Mouse (Mus musculus): ENCODE data around the gene Spsb3. TPM values are rescaled to one million over a fixed set of nuclear protein-coding genes. Genes with fewer than 3 reads are reported as not detected.

Gene Spsb3
- polyA plus RNA-seq, 1 experiment, result 76.9 TPM

DNA sequence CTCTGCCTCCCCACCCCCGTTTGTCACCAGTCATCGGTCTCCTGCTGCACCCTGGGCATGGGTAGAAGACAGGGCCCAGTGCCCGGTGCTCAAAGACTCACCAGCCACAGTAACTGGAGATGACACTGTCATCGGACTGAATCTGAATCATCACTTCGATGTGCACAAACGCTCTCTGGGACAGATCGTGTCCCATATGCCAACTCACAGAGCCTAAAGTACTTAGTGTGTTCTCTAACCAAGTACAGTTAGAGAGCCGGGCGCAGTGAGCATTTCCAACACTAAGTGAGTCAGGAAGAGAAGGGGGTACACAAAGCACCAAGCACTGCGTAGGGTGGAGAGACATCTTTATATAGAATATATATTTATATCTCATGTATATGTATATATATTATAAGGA lies 18.5 kb upstream of the Spsb3 start:
- Histone ChIP-seq H3K27ac (ENCODE audit: insufficient read depth, low read length) (no peak overlapping the region), H3K4me3 (ENCODE audit: extremely low read depth, insufficient read depth, insufficient read length) (no peak overlapping the region), H3K27me3 (ENCODE audit: control insufficient read depth, insufficient read depth, low read length) (no peaks in the 10 kb centered on the region), H3K4me1 (ENCODE audit: control insufficient read depth, insufficient read depth, insufficient read length) (no peaks in the 10 kb centered on the region), H3K36me3 (ENCODE audit: control insufficient read depth, insufficient read depth, low read length) (peaks cover 19% of the 10 kb centered on the region)
- no peak for DNase-seq (ENCODE audit: low read depth in 1 of 2, low spot score in 2 of 2)
- 95% methylated on average over 10 of the region's 10 CpGs for WGBS
- TF ChIP-seq POLR2A (IDR thresholded peaks at IDR 0.05; ENCODE audit: low read depth, low read length), result no peak
- no peak for TF ChIP-seq CTCF (IDR thresholded peaks at IDR 0.05; ENCODE audit: extremely low read depth, insufficient read depth, insufficient read length, insufficient replicate concordance)

- TF ChIP-seq CTCF (IDR thresholded peaks at IDR 0.05; ENCODE audit: extremely low read depth, insufficient read depth, insufficient read length, insufficient replicate concordance) (no peak), POLR2A (IDR thresholded peaks at IDR 0.05; ENCODE audit: low read depth, low read length) (no peak)
- DNase-seq (ENCODE audit: low read depth in 1 of 2, low spot score in 2 of 2), result no peak
- WGBS, result 69% methylated on average over 4 of the region's 4 CpGs
- no peak overlapping the region for H3K27ac ChIP-seq (ENCODE audit: insufficient read depth, low read length)
- no peaks in the 10 kb centered on the region for H3K4me1 ChIP-seq (ENCODE audit: control insufficient read depth, insufficient read depth, insufficient read length)
- no peak overlapping the region for H3K4me3 ChIP-seq (ENCODE audit: extremely low read depth, insufficient read depth, insufficient read length)
- H3K36me3 ChIP-seq (ENCODE audit: control insufficient read depth, insufficient read depth, low read length), result no peaks in the 10 kb centered on the region
- H3K27me3 ChIP-seq (ENCODE audit: control insufficient read depth, insufficient read depth, low read length), result no peaks in the 10 kb centered on the region
These were observed 12.6 kb upstream of the Spsb3 start for GRCm38 (mm10) chr17:24873695-24874404.

- Histone ChIP-seq H3K4me3 (ENCODE audit: extremely low read depth, insufficient read depth, insufficient read length) (no peak overlapping the region), H3K36me3 (ENCODE audit: control insufficient read depth, insufficient read depth, low read length) (no peaks in the 10 kb centered on the region), H3K27ac (ENCODE audit: insufficient read depth, low read length) (no peak overlapping the region), H3K27me3 (ENCODE audit: control insufficient read depth, insufficient read depth, low read length) (no peaks in the 10 kb centered on the region), H3K4me1 (ENCODE audit: control insufficient read depth, insufficient read depth, insufficient read length) (no peaks in the 10 kb centered on the region)
- no peak for TF ChIP-seq POLR2A (IDR thresholded peaks at IDR 0.05; ENCODE audit: low read depth, low read length)
- no peak for TF ChIP-seq CTCF (IDR thresholded peaks at IDR 0.05; ENCODE audit: extremely low read depth, insufficient read depth, insufficient read length, insufficient replicate concordance)
- WGBS, result 38% methylated on average over 1 of the region's 1 CpGs
- no peak for DNase-seq (ENCODE audit: low read depth in 1 of 2, low spot score in 2 of 2)
These were observed 12.1 kb upstream of the Spsb3 start for GRCm38 (mm10) chr17:24874405-24874745.

GRCm38 (mm10) chr17:24874989-24875388 lies 11.5 kb upstream of the Spsb3 start:
- no peaks in the 10 kb centered on the region for H3K4me1 ChIP-seq (ENCODE audit: control insufficient read depth, insufficient read depth, insufficient read length)
- WGBS, result 90% methylated on average over 8 of the region's 8 CpGs

DNA sequence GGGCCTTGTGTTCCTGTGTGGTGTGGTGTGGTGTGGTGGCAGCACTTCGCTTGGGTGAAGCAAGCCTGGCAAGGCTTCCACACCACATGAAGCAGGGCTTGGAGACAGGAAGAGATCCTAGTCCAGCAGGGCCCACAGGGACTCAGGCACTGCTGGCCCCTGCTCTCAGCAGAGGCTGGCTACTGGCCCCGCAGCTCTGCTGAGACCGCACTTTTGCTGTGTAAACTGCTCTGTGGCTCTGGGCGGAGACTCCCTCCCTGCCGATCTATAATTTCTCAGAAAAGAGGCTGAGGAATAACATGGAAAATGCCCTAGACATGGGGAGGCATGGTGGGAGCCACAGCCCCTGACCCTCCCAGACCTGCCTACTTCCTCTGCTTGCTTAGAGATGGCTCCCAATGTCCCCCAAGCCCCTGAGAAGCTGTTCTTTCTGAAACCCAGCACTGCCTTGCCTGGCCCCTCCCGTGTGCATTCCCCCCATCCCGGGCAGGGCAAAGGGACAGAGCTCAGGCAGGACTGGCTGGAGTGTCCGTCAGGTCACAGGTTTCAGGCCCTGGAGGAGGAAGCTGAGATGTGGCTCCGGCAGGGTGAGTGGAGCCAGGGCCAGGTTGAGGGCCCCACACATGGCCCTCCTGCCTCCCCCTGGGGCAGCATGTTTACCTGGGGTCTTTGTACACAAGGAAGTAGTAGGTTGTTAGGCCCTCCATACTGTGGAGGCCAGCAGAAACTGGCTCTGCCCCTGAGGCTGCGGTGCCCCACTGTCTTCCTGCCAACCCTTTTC lies 8.9 kb upstream of the Spsb3 start:
- H3K27ac ChIP-seq (ENCODE audit: insufficient read depth, low read length), result no peak overlapping the region
- H3K36me3 ChIP-seq (ENCODE audit: control insufficient read depth, insufficient read depth, low read length), result no peaks in the 10 kb centered on the region; the same call in 1 of the 2 replicates
- H3K27me3 ChIP-seq (ENCODE audit: control insufficient read depth, insufficient read depth, low read length), result no peaks in the 10 kb centered on the region
- H3K4me1 ChIP-seq (ENCODE audit: control insufficient read depth, insufficient read depth, insufficient read length), result no peaks in the 10 kb centered on the region
- 83% methylated on average over 10 of the region's 10 CpGs for WGBS
- TF ChIP-seq CTCF (IDR thresholded peaks at IDR 0.05; ENCODE audit: extremely low read depth, insufficient read depth, insufficient read length, insufficient replicate concordance) (no peak), POLR2A (IDR thresholded peaks at IDR 0.05; ENCODE audit: low read depth, low read length) (no peak)
- no peak for DNase-seq (ENCODE audit: low read depth in 1 of 2, low spot score in 2 of 2)
- H3K4me3 ChIP-seq (ENCODE audit: extremely low read depth, insufficient read depth, insufficient read length), result no peak overlapping the region

More at GRCm38 (mm10) chr17:24874989-24875388, 11.5 kb upstream of the Spsb3 start:
- DNase-seq (ENCODE audit: low read depth in 1 of 2, low spot score in 2 of 2), result no peak
- no peak overlapping the region for H3K4me3 ChIP-seq (ENCODE audit: extremely low read depth, insufficient read depth, insufficient read length)
- TF ChIP-seq POLR2A (IDR thresholded peaks at IDR 0.05; ENCODE audit: low read depth, low read length) (no peak), CTCF (IDR thresholded peaks at IDR 0.05; ENCODE audit: extremely low read depth, insufficient read depth, insufficient read length, insufficient replicate concordance) (no peak)
- H3K27ac ChIP-seq (ENCODE audit: insufficient read depth, low read length), result no peak overlapping the region
- no peaks in the 10 kb centered on the region for H3K27me3 ChIP-seq (ENCODE audit: control insufficient read depth, insufficient read depth, low read length)
- H3K36me3 ChIP-seq (ENCODE audit: control insufficient read depth, insufficient read depth, low read length), result no peaks in the 10 kb centered on the region

- no peak for DNase-seq (ENCODE audit: low read depth in 1 of 2, low spot score in 2 of 2)
- no peak overlapping the region for H3K27ac ChIP-seq (ENCODE audit: insufficient read depth, low read length)
- TF ChIP-seq POLR2A (IDR thresholded peaks at IDR 0.05; ENCODE audit: low read depth, low read length), result no peak
- no peak for TF ChIP-seq CTCF (IDR thresholded peaks at IDR 0.05; ENCODE audit: extremely low read depth, insufficient read depth, insufficient read length, insufficient replicate concordance)
- H3K4me1 ChIP-seq (ENCODE audit: control insufficient read depth, insufficient read depth, insufficient read length), result no peaks in the 10 kb centered on the region
- whole genome bisulfite sequencing, result 64% methylated on average over 5 of the region's 5 CpGs
- no peaks in the 10 kb centered on the region for H3K27me3 ChIP-seq (ENCODE audit: control insufficient read depth, insufficient read depth, low read length)
- peaks cover 4% of the 10 kb centered on the region for H3K36me3 ChIP-seq (ENCODE audit: control insufficient read depth, insufficient read depth, low read length)
- H3K4me3 ChIP-seq (ENCODE audit: extremely low read depth, insufficient read depth, insufficient read length), result no peak overlapping the region
These were observed 8.4 kb upstream of the Spsb3 start for GRCm38 (mm10) chr17:24878117-24878397.

DNA sequence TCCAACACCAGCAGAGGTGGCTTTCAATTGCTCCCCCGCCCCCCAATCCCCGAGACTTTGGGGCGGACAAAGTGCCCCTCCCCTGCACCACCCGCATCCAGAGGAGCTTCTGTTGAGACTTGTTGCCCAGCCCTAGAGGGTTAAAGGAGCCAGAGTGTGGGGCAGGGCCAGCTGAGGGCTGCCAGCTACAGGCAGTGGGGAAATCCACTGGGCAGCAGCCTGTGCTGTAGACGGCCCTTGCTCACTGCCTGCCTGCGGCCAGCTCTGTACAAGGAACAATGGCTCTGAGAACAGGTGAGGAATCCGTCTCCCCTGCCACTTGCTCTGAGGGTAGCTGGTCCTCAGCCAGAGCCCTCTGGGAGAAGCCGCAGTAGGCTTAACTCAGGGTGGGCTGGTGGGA lies 7.9 kb upstream of the Spsb3 start:
- TF ChIP-seq POLR2A (IDR thresholded peaks at IDR 0.05; ENCODE audit: low read depth, low read length) (no peak), CTCF (IDR thresholded peaks at IDR 0.05; ENCODE audit: extremely low read depth, insufficient read depth, insufficient read length, insufficient replicate concordance) (no peak)
- 84% methylated on average over 8 of the region's 8 CpGs for WGBS
- Histone ChIP-seq H3K4me3 (ENCODE audit: extremely low read depth, insufficient read depth, insufficient read length) (no peak overlapping the region), H3K27ac (ENCODE audit: insufficient read depth, low read length) (no peak overlapping the region), H3K27me3 (ENCODE audit: control insufficient read depth, insufficient read depth, low read length) (no peaks in the 10 kb centered on the region), H3K4me1 (ENCODE audit: control insufficient read depth, insufficient read depth, insufficient read length) (no peaks in the 10 kb centered on the region), H3K36me3 (ENCODE audit: control insufficient read depth, insufficient read depth, low read length) (peaks cover 7% of the 10 kb centered on the region)
- DNase-seq (ENCODE audit: low read depth in 1 of 2, low spot score in 2 of 2), result no peak
